Mouse (Mus musculus): ENCODE measurements around the gene Arglu1.

- TF ChIP-seq CTCF (IDR thresholded peaks at IDR 0.05; ENCODE audit: borderline replicate concordance, control insufficient read depth, extremely low read depth, insufficient read depth, low read length, poor library complexity) (no peak), POLR2A (IDR thresholded peaks at IDR 0.05; ENCODE audit: control insufficient read depth, extremely low read depth, insufficient read depth, low read length, poor library complexity) (no peak)
Measured at GRCm38 (mm10) chr8:8631394-8631793, 58.9 kb downstream of the Arglu1 start.
